Mouse (Mus musculus): Measurements from ENCODE around the gene Bglap. TPM values are rescaled to one million over a fixed set of nuclear protein-coding genes. Genes with fewer than 3 reads are reported as not detected.
A peak's percentile ranks its signal among the peaks of the same experiment; 100 is the strongest.

Bglap gene
- polyA plus RNA-seq, 1 experiment from 2014 or later = not detected

GRCm38 (mm10) chr3:88361612-88362313 lies 22.5 kb downstream of the Bglap start:
- peaks cover 57% of the 10 kb centered on the region for H3K36me3 ChIP-seq
- H3K9me3 ChIP-seq = no peaks in the 10 kb centered on the region
- H3K4me1 ChIP-seq (replicated peaks) = no peaks in the 10 kb centered on the region; the same call in 1 of the 2 replicates
- WGBS = 91% methylated on average over 2 of the region's 2 CpGs
- H3K4me3 ChIP-seq = no peak overlapping the region
- H3K27me3 ChIP-seq = 0 out of 2 replicates have a peak, but pooled peaks cover 7% of the 10 kb centered on the region
- ATAC-seq (ENCODE audit: low FRiP score, low read depth) = no peak
- no peak overlapping the region for H3K4me2 ChIP-seq
- no peak overlapping the region for H3K9ac ChIP-seq
- H3K27ac ChIP-seq (replicated peaks) = no peak overlapping the region

GRCm38 (mm10) chr3:88361096-88361495 lies 23.2 kb downstream of the Bglap start:
- ATAC-seq (ENCODE audit: low FRiP score, low read depth) = no peak
- Histone ChIP-seq H3K4me1 (replicated peaks) (no peaks in the 10 kb centered on the region; the same call in 1 of the 2 replicates), H3K4me3 (no peak overlapping the region), H3K27ac (replicated peaks) (no peak overlapping the region), H3K36me3 (peaks cover 64% of the 10 kb centered on the region), H3K9ac (no peak overlapping the region), H3K27me3 (0 out of 2 replicates have a peak, but pooled peaks cover 6% of the 10 kb centered on the region), H3K9me3 (no peaks in the 10 kb centered on the region), H3K4me2 (no peak overlapping the region)
- 90% methylated on average over 6 of the region's 6 CpGs for WGBS

GRCm38 (mm10) chr3:88359989-88360388 lies 24.3 kb downstream of the Bglap start:
- Histone ChIP-seq H3K9ac (no peak overlapping the region), H3K27ac (replicated peaks) (no peak overlapping the region), H3K9me3 (no peaks in the 10 kb centered on the region), H3K4me2 (no peak overlapping the region), H3K27me3 (no peaks in the 10 kb centered on the region), H3K4me3 (no peak overlapping the region), H3K36me3 (peaks cover 75% of the 10 kb centered on the region), H3K4me1 (replicated peaks) (no peaks in the 10 kb centered on the region)
- WGBS = 63% methylated on average over 3 of the region's 3 CpGs
- ATAC-seq (ENCODE audit: low FRiP score, low read depth) = no peak

DNA sequence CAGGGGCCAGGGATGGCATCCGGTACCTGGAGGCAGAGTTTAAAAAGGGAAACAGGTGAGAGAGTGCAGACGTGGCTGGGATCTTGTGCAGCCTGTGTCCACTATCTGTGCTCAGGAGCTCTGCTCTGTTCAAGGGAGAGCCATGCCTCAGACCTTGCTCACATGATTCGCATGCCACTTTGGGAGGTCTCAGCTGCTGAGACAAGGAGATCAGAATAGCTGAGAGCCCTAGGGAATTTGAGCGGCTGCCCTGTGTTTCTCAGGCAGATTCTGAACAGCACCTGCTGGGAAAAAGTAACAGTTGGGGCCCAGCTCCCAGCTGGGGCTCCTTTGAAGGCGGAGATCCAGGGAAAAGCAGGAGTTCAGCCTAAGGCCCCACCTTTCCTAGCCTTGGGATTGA lies 24.7 kb downstream of the Bglap start:
- 59% methylated on average over 5 of the region's 5 CpGs for WGBS
- no peak overlapping the region for H3K27ac ChIP-seq (replicated peaks)

DNA sequence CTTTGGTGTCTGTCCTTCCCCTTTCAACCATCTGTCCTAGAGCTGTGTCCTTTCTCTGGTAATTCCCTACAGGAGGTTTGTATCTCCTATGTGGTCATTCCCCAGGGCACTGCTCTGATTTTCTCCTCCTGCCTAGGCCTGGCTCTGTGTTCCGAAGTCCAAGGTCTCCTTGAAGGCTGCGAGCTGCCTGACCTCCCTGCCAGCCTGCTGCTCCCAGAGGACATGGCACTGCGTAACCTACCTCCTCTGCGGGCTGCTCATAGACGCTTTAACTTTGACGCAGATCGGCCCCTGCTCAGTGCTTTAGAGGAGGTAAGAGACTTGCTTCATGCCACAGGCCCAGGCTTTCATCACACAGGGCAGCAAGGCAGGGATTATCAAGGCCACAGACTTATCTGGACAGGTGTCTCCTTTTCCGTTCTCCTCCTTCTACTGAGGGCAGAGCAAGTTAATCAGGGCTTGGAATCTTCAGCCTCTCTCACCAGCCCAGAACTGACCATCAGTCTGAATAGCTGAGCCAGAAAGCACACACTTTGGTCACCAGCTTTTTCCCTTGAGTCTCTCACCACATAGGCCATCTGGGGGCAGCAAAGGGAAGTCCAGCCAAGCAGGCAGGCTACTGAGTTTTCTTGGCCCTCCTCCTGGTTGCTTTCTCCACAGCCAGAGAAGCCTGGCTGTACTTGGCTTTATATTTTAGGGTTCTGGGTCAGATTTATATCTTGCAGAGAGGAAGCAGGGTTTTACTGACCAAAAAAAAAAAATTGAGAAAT lies 29.7 kb downstream of the Bglap start:
- WGBS = 92% methylated on average over 8 of the region's 8 CpGs
- Histone ChIP-seq H3K9ac (no peak overlapping the region), H3K9me3 (no peaks in the 10 kb centered on the region), H3K4me2 (no peak overlapping the region), H3K4me3 (no peak overlapping the region), H3K27ac (replicated peaks) (no peak overlapping the region), H3K36me3 (peaks cover 94% of the 10 kb centered on the region), H3K27me3 (no peaks in the 10 kb centered on the region), H3K4me1 (replicated peaks) (no peaks in the 10 kb centered on the region)
- ATAC-seq (ENCODE audit: low FRiP score, low read depth) = no peak

More for the DNA sequence above, 24.7 kb downstream of the Bglap start:
- Histone ChIP-seq H3K4me1 (replicated peaks) (no peaks in the 10 kb centered on the region), H3K27me3 (no peaks in the 10 kb centered on the region), H3K4me3 (no peak overlapping the region), H3K9ac (no peak overlapping the region), H3K36me3 (peaks cover 79% of the 10 kb centered on the region), H3K9me3 (no peaks in the 10 kb centered on the region), H3K4me2 (no peak overlapping the region)
- ATAC-seq (ENCODE audit: low FRiP score, low read depth) = no peak

- H3K36me3 ChIP-seq = peaks cover 93% of the 10 kb centered on the region
- H3K9ac ChIP-seq = no peak overlapping the region
- whole genome bisulfite sequencing = 92% methylated on average over 9 of the region's 9 CpGs
- H3K9me3 ChIP-seq = no peaks in the 10 kb centered on the region
- no peaks in the 10 kb centered on the region for H3K4me1 ChIP-seq (replicated peaks)
- no peak overlapping the region for H3K27ac ChIP-seq (replicated peaks)
- H3K27me3 ChIP-seq = no peaks in the 10 kb centered on the region
- no peak overlapping the region for H3K4me3 ChIP-seq
- no peak overlapping the region for H3K4me2 ChIP-seq
- no peak for ATAC-seq (ENCODE audit: low FRiP score, low read depth)
Measured at GRCm38 (mm10) chr3:88352907-88353306, 31.4 kb downstream of the Bglap start.

- H3K27me3 ChIP-seq = no peaks in the 10 kb centered on the region
- WGBS = 94% methylated on average over 13 of the region's 13 CpGs
- H3K36me3 ChIP-seq = peaks cover 98% of the 10 kb centered on the region
- no peaks in the 10 kb centered on the region for H3K9me3 ChIP-seq
- no peak overlapping the region for H3K4me3 ChIP-seq
- H3K9ac ChIP-seq = no peak overlapping the region
- H3K4me2 ChIP-seq = no peak overlapping the region
- no peaks in the 10 kb centered on the region for H3K4me1 ChIP-seq (replicated peaks)
- no peak for ATAC-seq (ENCODE audit: low FRiP score, low read depth)
- H3K27ac ChIP-seq (replicated peaks) = no peak overlapping the region
Measured at GRCm38 (mm10) chr3:88350732-88351131, 33.5 kb downstream of the Bglap start.

DNA sequence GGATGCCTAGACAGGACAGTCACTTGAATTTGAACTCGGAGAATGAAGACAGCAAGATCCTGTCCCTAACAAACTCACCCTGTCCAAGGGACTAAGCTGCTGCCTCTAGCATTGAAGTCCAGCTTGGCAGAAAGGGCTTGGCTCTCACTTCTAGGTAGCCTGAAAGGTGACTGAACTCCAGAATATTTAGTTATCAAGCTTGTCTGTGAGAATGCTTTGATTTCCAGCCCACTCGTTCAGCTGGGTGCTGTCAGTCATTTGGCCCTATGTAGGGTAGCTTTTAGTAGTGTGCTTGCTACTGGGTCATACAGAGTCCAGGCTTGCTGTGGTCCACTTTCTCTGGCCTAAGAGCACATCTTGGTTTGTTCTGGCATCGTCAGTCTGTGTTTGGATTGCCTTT lies 45.3 kb downstream of the Bglap start:
- H3K9me3 ChIP-seq = no peaks in the 10 kb centered on the region
- H3K27me3 ChIP-seq = no peaks in the 10 kb centered on the region
- H3K4me3 ChIP-seq = no peak overlapping the region
- ATAC-seq (ENCODE audit: low FRiP score, low read depth) = no peak
- peaks cover 27% of the 10 kb centered on the region for H3K4me1 ChIP-seq (replicated peaks)
- H3K36me3 ChIP-seq = peaks cover 21% of the 10 kb centered on the region
- WGBS = 84% methylated on average over 3 of the region's 3 CpGs
- no peak overlapping the region for H3K4me2 ChIP-seq
- no peak overlapping the region for H3K9ac ChIP-seq
- H3K27ac ChIP-seq (replicated peaks) = no peak overlapping the region

DNA sequence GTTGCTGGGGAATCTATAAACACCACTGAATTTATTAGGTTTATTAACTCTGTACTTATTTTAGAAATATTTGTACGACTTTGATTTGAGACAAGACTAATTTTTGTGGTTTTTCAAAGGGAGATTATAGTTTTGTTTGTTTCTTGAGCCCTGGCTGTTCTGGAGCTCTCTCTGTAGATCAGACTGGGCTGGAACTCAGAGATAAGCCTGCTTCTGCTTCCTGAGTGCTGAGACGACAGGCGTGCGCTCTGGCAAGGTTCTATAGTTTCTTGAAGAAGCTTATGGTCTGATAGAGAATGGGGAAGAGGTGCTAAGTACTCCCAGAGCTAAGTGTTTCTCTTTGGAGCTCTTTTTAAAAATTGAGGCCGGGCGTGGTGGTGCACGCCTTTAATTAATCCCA lies 45.9 kb downstream of the Bglap start:
- WGBS = 96% methylated on average over 7 of the region's 7 CpGs

DNA sequence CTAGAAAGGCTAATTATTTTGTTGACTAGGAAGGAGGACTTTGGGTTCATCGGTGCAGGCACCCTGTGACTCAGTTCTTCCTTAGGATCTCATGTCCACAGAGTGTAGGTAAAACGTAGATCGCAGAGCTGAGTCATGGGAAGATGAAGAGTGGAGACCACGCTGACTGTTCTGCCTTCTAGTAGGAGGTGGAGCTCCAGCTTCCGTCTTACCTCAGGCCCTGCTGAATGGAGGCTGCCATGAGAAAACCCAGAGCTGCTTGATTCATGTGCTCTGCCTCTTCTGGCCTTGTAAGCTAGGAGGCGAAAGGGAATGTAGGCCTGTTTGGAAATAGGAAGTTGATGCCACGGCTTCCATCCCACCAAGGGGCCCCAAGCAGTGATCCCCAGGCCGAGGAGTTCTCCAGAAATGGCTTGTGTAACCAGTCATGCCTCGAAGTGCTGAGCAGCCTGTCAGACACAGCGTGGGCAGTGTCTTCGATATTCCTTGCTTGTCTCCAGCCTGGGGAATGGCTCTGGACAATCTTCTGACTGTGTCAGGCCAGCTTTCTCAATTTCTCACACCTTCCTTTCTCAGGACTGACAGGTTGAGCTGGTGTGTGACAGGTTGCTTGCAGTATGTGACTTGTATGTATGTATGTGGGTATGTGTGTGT lies 46.8 kb downstream of the Bglap start:
- ATAC-seq (ENCODE audit: low FRiP score, low read depth) = no peak
- H3K9me3 ChIP-seq = no peaks in the 10 kb centered on the region
- no peak overlapping the region for H3K27ac ChIP-seq (replicated peaks)
- H3K27me3 ChIP-seq = no peaks in the 10 kb centered on the region
- H3K4me3 ChIP-seq = 0 out of 2 replicates have a peak overlapping the region, but pooled peaks have one; percentile 62
- H3K4me1 ChIP-seq (replicated peaks) = peaks cover 27% of the 10 kb centered on the region
- H3K36me3 ChIP-seq = peaks cover 5% of the 10 kb centered on the region
- H3K4me2 ChIP-seq = peak overlapping the region; percentile 78
- peak overlapping the region; percentile 5; the same call in 1 of the 2 replicates for H3K9ac ChIP-seq
- 80% methylated on average over 11 of the region's 11 CpGs for WGBS

More for the DNA sequence above, 45.9 kb downstream of the Bglap start:
- no peak for ATAC-seq (ENCODE audit: low FRiP score, low read depth)
- Histone ChIP-seq H3K36me3 (peaks cover 14% of the 10 kb centered on the region), H3K4me3 (no peak overlapping the region), H3K9me3 (no peaks in the 10 kb centered on the region), H3K27ac (replicated peaks) (no peak overlapping the region), H3K4me2 (no peak overlapping the region), H3K4me1 (replicated peaks) (peaks cover 27% of the 10 kb centered on the region), H3K9ac (no peak overlapping the region), H3K27me3 (no peaks in the 10 kb centered on the region)

- Histone ChIP-seq H3K9ac (peak within 1 kb of the TSS; percentile 79), H3K27ac (replicated peaks) (peak within 1 kb of the TSS; percentile 95), H3K36me3 (no peaks in the 10 kb centered on the region), H3K27me3 (no peaks in the 10 kb centered on the region), H3K4me2 (peak within 1 kb of the TSS; percentile 78), H3K9me3 (no peaks in the 10 kb centered on the region), H3K4me1 (replicated peaks) (peaks cover 27% of the 10 kb centered on the region), H3K4me3 (peak within 1 kb of the TSS; percentile 62)
- peak; percentile 96 for ATAC-seq (ENCODE audit: low FRiP score, low read depth)
- 2% methylated on average over 65 of the region's 66 CpGs for WGBS
Measured at GRCm38 (mm10) chr3:88336058-88337013, 47.9 kb downstream of the Bglap start, which contains the start of the genes Tmem79 and Smg5. Tmem79 (minus strand) TSS chr3:88336148. Smg5 (plus strand) TSS chr3:88336260.
